8 mouse cellular contexts compared by ENCODE assay signal in the genomic region with DNA sequence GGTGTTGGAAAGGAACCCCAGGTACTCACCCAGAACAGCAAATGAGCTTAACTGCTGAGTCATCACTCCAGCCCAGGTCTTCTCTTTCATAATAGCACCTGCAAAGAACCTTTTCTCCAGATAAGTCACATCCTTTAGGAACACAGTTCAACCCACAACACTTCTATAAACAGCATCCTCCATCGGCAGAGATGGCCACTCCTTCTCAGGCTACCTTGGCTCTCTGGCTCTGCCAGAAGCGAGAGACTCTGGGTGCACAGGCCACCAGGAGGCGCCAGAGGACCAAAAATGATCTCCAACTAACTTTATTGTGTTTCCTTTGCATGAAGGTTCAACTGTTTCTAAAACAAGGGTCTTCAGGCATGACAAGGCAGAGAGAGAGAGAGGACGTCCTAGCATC. TPM values are rescaled to one million over a fixed set of nuclear protein-coding genes. Genes with fewer than 3 reads are reported as not detected.
DNase-seq lines count a peak whose midpoint lies in the region.

No protein-coding gene starts in this region.

- peak; percentile 83 for DNase-seq in CD4-positive, CD25-positive, alpha-beta regulatory T cell, adult 2 months (ENCODE audit: low read depth, low spot score)
- DNase-seq in adrenal gland, adult 18-20 months (ENCODE audit: low spot score in 2 of 2): peak; percentile 89 to 91
- DNase-seq in embryo, embryonic 10 days (ENCODE audit: low spot score): peak; percentile 91
- peak; percentile 79 to 81 for DNase-seq in gastrocnemius, postnatal 36 days
- DNase-seq in kidney, postnatal 36 days: peak; percentile 85 to 96
- peak; percentile 72 to 82 for DNase-seq in lung, adult 18-20 months
- peak; percentile 96 for DNase-seq in retina, embryonic 14.5 days (ENCODE audit: low spot score)
- peak; percentile 74 to 80 for DNase-seq in thymus, postnatal 36 days

- intact Hi-C loops in gastrocnemius, postnatal 36 days (cut with DNase I): loop anchor here (1.0 kb wide), 1 partner anchor 43 kb away; no protein-coding TSS in a partner anchor

RNA-seq across cellular contexts. Expression of a gene that starts 15.8 kb away (rescaled TPM):
- total RNA-seq in adrenal gland, adult 18-20 months (2021): 10 to 100 TPM; 25.5 to 25.9 TPM
- 10 to 100 TPM; 10.5 to 11.7 TPM for total RNA-seq in gastrocnemius, postnatal 36 days (2021)

Comparison
In these comparisons a context has a peak if more than half of its experiments do, and no peak if none do; other contexts are left out.
1. Peak in every context shown above with its lines: DNase-seq.